Mouse (Mus musculus) A20 (cell line): ENCODE measurements around the gene Olfr844.

Experiments
- DNase-seq: peaks from one replicate; pipeline ENCODE4 v3.0.0-alpha.2; 2011; ENCODE audit warnings: low read depth, low spot score

Gene Olfr844

GRCm38 (mm10) chr9:19316047-19316446 is at the start of gene Olfr844:
Gene Olfr844, plus strand, starts transcription at chr9:19316347.
- no peak for DNase-seq

GRCm38 (mm10) chr9:19336157-19336556 is 20.0 kb downstream of the Olfr844 start, which contains the start of gene Olfr845:
Gene Olfr845, plus strand, starts transcription at chr9:19336457.
- DNase-seq, result no peak

GRCm38 (mm10) chr9:19363905-19364304 is 47.8 kb downstream of the Olfr844 start, which contains the start of gene Olfr846:
Gene Olfr846, minus strand, starts transcription at chr9:19364005.
- DNase-seq, result no peak
